Mouse (Mus musculus): ENCODE measurements at regions not wholly inside any gene's neighbourhood (a gene's known extent, or its start where the extent isn't known, plus 50 kb on each side); places are given as distances from the start of the nearest gene placed in this dataset.

DNA sequence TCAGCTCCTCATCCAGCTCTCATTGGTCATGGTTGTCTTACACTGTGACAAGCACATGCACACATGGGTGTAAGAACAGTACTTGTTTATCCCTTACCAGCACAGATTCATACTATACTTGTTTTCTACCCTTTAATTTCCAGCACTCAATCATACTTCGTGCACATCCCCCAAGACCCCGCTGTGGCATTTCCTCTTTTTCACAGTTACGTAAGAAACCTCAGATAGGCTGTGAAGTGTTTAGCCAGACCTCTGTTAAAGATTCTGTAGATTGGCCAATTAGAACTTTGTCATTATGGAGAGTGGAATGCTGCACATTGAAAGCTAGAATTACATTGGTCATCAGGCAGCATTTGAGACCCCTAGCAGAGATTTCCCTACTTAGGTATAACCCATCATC lies 305.9 kb upstream of the Kdm8 start:
- TF ChIP-seq CTCF (IDR thresholded peaks at IDR 0.05; ENCODE audit: extremely low read depth, insufficient read length, insufficient replicate concordance, low read depth, low read length) = no peak
- TF ChIP-seq POLR2A (IDR thresholded peaks at IDR 0.05; ENCODE audit: low read depth, low read length) = no peak
